Mouse (Mus musculus) heart, postnatal 0 days (tissue): ENCODE measurements around the gene Stard13.

Source experiments
- CTCF ChIP-seq: IDR thresholded peaks from 2 replicates; pipeline ENCODE4 v1.5.1; 2016; ENCODE audit warnings: antibody characterized with exemption, control low read depth, low read depth
- EP300 ChIP-seq: IDR thresholded peaks from 2 replicates; pipeline ENCODE4 v1.6.1; 2016; ENCODE audit warnings: antibody characterized with exemption, low read depth

- TF ChIP-seq CTCF (no peak), EP300 (no peak)
Measured at GRCm38 (mm10) chr5:151071430-151071829, 162.2 kb downstream of the Stard13 start.
